Mouse (Mus musculus) heart, embryonic 10.5 days (tissue): Measurements from ENCODE around the gene Papolb. TPM values are rescaled to one million over a fixed set of nuclear protein-coding genes. Genes with fewer than 3 reads are reported as not detected.

Experiments used
- DNase-seq: peaks from one replicate; pipeline ENCODE4 v3.0.0-alpha.2; 2017; ENCODE audit warnings: low spot score
- H3K27ac ChIP-seq: fragments of 300-500 bp; sonication (generic); 2 replicates; pipeline ENCODE4 v1.5.1; 2016; ENCODE audit warnings: mild to moderate bottlenecking
- H3K27me3 ChIP-seq: fragments of 300-500 bp; sonication (generic); 2 replicates; pipeline ENCODE4 v1.6.1; 2016; ENCODE audit warnings: mild to moderate bottlenecking; ENCODE audit not compliant: poor library complexity, insufficient read depth, severe bottlenecking
- H3K36me3 ChIP-seq: fragments of 300-500 bp; sonication (generic); 2 replicates; pipeline ENCODE4 v1.6.1; 2016; ENCODE audit warnings: mild to moderate bottlenecking, moderate library complexity
- H3K4me1 ChIP-seq: fragments of 300-500 bp; sonication (generic); 2 replicates; pipeline ENCODE4 v1.6.1; 2016; ENCODE audit warnings: mild to moderate bottlenecking
- H3K4me3 ChIP-seq: fragments of 300-500 bp; sonication (generic); 2 replicates; pipeline ENCODE4 v1.5.1; 2016; ENCODE audit warnings: mild to moderate bottlenecking, moderate library complexity
- H3K9me3 ChIP-seq: fragments of 300-500 bp; sonication (generic); 2 replicates; pipeline ENCODE4 v1.6.1; 2016; ENCODE audit warnings: mild to moderate bottlenecking, moderate library complexity
- WGBS: fragments of 180-500 bp; shearing (Covaris S2); methylation state at CpG from one replicate; pipeline ENCODE4 v1.1.7; 2016; 5-methylcytosine and 5-hydroxymethylcytosine counted together
- polyA plus RNA-seq: library from polyadenylated mRNA; unstranded; fragments of >200 nt; fragmentation: Nextera tagmentation; extraction: Ambion mirVana; gene quantifications from 2 replicates; pipeline ENCODE4 v1.2.1, GENCODE M21; 2016

The Papolb gene
- polyA plus RNA-seq, 1 experiment from 2014 or later, result 0.50 TPM

- no peak for DNase-seq
- H3K4me3 ChIP-seq, result no peak overlapping the region
- no peaks in the 10 kb centered on the region for H3K9me3 ChIP-seq
- 73% methylated on average over 3 of the region's 3 CpGs for WGBS
- peaks cover 7% of the 10 kb centered on the region; the same call in 1 of the 2 replicates for H3K36me3 ChIP-seq
- peaks cover 22% of the 10 kb centered on the region; the same call in 1 of the 2 replicates for H3K27me3 ChIP-seq
- H3K27ac ChIP-seq, result peak overlapping the region; percentile 37; the same call in 1 of the 2 replicates
- peaks cover 39% of the 10 kb centered on the region for H3K4me1 ChIP-seq
Measured at GRCm38 (mm10) chr5:142505695-142506423, 24.0 kb downstream of the Papolb start.

- Histone ChIP-seq H3K4me3 (no peak overlapping the region), H3K36me3 (peaks cover 7% of the 10 kb centered on the region; the same call in 1 of the 2 replicates), H3K4me1 (peaks cover 43% of the 10 kb centered on the region), H3K9me3 (no peaks in the 10 kb centered on the region), H3K27me3 (peaks cover 16% of the 10 kb centered on the region; the same call in 1 of the 2 replicates), H3K27ac (peak overlapping the region; percentile 45)
- 75% methylated on average over 3 of the region's 3 CpGs for WGBS
- no peak for DNase-seq
Measured at GRCm38 (mm10) chr5:142504175-142504574, 25.7 kb downstream of the Papolb start.

- Histone ChIP-seq H3K27me3 (peaks cover 14% of the 10 kb centered on the region; the same call in 1 of the 2 replicates), H3K4me1 (peaks cover 39% of the 10 kb centered on the region), H3K4me3 (no peak overlapping the region), H3K27ac (no peak overlapping the region; the same call in 1 of the 2 replicates), H3K36me3 (peaks cover 4% of the 10 kb centered on the region; the same call in 1 of the 2 replicates), H3K9me3 (no peaks in the 10 kb centered on the region)
- 5% methylated on average over 3 of the region's 3 CpGs for WGBS
- DNase-seq, result peak; percentile 96
Measured at GRCm38 (mm10) chr5:142502414-142502813, 27.5 kb downstream of the Papolb start.

- H3K9me3 ChIP-seq, result no peaks in the 10 kb centered on the region
- peaks cover 36% of the 10 kb centered on the region for H3K4me1 ChIP-seq
- H3K36me3 ChIP-seq, result no peaks in the 10 kb centered on the region
- WGBS, result 79% methylated on average over 10 of the region's 10 CpGs
- 0 out of 2 replicates have a peak, but pooled peaks cover 4% of the 10 kb centered on the region for H3K27me3 ChIP-seq
- DNase-seq, result no peak
- H3K27ac ChIP-seq, result no peak overlapping the region
- no peak overlapping the region for H3K4me3 ChIP-seq
Measured at GRCm38 (mm10) chr5:142500918-142501317, 29.0 kb downstream of the Papolb start.

GRCm38 (mm10) chr5:142498964-142499363 lies 30.9 kb downstream of the Papolb start:
- Histone ChIP-seq H3K36me3 (no peaks in the 10 kb centered on the region), H3K9me3 (no peaks in the 10 kb centered on the region), H3K4me3 (no peak overlapping the region), H3K27ac (no peak overlapping the region), H3K4me1 (peaks cover 50% of the 10 kb centered on the region), H3K27me3 (0 out of 2 replicates have a peak, but pooled peaks cover 4% of the 10 kb centered on the region)
- no peak for DNase-seq
- WGBS, result 38% methylated on average over 3 of the region's 3 CpGs

- Histone ChIP-seq H3K27me3 (0 out of 2 replicates have a peak, but pooled peaks cover 4% of the 10 kb centered on the region), H3K4me1 (peaks cover 36% of the 10 kb centered on the region), H3K4me3 (no peak overlapping the region), H3K9me3 (no peaks in the 10 kb centered on the region), H3K36me3 (no peaks in the 10 kb centered on the region), H3K27ac (no peak overlapping the region; the same call in 1 of the 2 replicates)
- DNase-seq, result no peak
- 55% methylated on average over 14 of the region's 14 CpGs for WGBS
Measured at GRCm38 (mm10) chr5:142495321-142496096, 34.4 kb downstream of the Papolb start.

- peaks cover 21% of the 10 kb centered on the region for H3K4me1 ChIP-seq
- WGBS, result 83% methylated on average over 3 of the region's 3 CpGs
- H3K27ac ChIP-seq, result no peak overlapping the region
- 0 out of 2 replicates have a peak, but pooled peaks cover 7% of the 10 kb centered on the region for H3K27me3 ChIP-seq
- no peaks in the 10 kb centered on the region for H3K9me3 ChIP-seq
- H3K4me3 ChIP-seq, result no peak overlapping the region
- H3K36me3 ChIP-seq, result 0 out of 2 replicates have a peak, but pooled peaks cover 3% of the 10 kb centered on the region
- no peak for DNase-seq
Measured at GRCm38 (mm10) chr5:142493307-142493706, 36.6 kb downstream of the Papolb start.

GRCm38 (mm10) chr5:142489955-142490707 lies 39.7 kb downstream of the Papolb start:
- Histone ChIP-seq H3K9me3 (no peaks in the 10 kb centered on the region), H3K4me3 (no peak overlapping the region)
- 74% methylated on average over 9 of the region's 9 CpGs for WGBS

GRCm38 (mm10) chr5:142486654-142487053 lies 43.2 kb downstream of the Papolb start:
- WGBS, result 65% methylated on average over 9 of the region's 9 CpGs
- Histone ChIP-seq H3K27ac (no peak overlapping the region), H3K4me1 (peaks cover 8% of the 10 kb centered on the region), H3K9me3 (no peaks in the 10 kb centered on the region), H3K36me3 (peaks cover 14% of the 10 kb centered on the region; the same call in 1 of the 2 replicates), H3K4me3 (no peak overlapping the region), H3K27me3 (0 out of 2 replicates have a peak, but pooled peaks cover 5% of the 10 kb centered on the region)
- DNase-seq, result no peak

More at GRCm38 (mm10) chr5:142489955-142490707, 39.7 kb downstream of the Papolb start:
- H3K27ac ChIP-seq, result no peak overlapping the region
- peaks cover 15% of the 10 kb centered on the region for H3K4me1 ChIP-seq
- 0 out of 2 replicates have a peak, but pooled peaks cover 5% of the 10 kb centered on the region for H3K27me3 ChIP-seq
- H3K36me3 ChIP-seq, result peaks cover 14% of the 10 kb centered on the region; the same call in 1 of the 2 replicates
- DNase-seq, result no peak

- H3K36me3 ChIP-seq, result peaks cover 11% of the 10 kb centered on the region; the same call in 1 of the 2 replicates
- 86% methylated on average over 5 of the region's 5 CpGs for WGBS
- peaks cover 17% of the 10 kb centered on the region for H3K4me1 ChIP-seq
- H3K27ac ChIP-seq, result no peak overlapping the region
- H3K4me3 ChIP-seq, result no peak overlapping the region
- no peak for DNase-seq
- no peaks in the 10 kb centered on the region for H3K9me3 ChIP-seq
- 0 out of 2 replicates have a peak, but pooled peaks cover 4% of the 10 kb centered on the region for H3K27me3 ChIP-seq
Measured at GRCm38 (mm10) chr5:142483581-142483980, 46.3 kb downstream of the Papolb start.

- WGBS, result 59% methylated on average over 2 of the region's 2 CpGs
- DNase-seq, result no peak
- H3K4me3 ChIP-seq, result no peak overlapping the region
Measured at GRCm38 (mm10) chr5:142482512-142482911, 47.4 kb downstream of the Papolb start.

GRCm38 (mm10) chr5:142478829-142479435 lies 50.9 kb downstream of the Papolb start:
- H3K4me1 ChIP-seq, result peaks cover 18% of the 10 kb centered on the region
- peaks cover 7% of the 10 kb centered on the region; the same call in 1 of the 2 replicates for H3K36me3 ChIP-seq
- peak overlapping the region; percentile 42; the same call in 1 of the 2 replicates for H3K27ac ChIP-seq
- no peaks in the 10 kb centered on the region for H3K27me3 ChIP-seq
- WGBS, result 38% methylated on average over 17 of the region's 17 CpGs
- DNase-seq, result peak; percentile 87
- H3K9me3 ChIP-seq, result no peaks in the 10 kb centered on the region
- H3K4me3 ChIP-seq, result peak overlapping the region; percentile 25; the same call in 1 of the 2 replicates

More at GRCm38 (mm10) chr5:142482512-142482911, 47.4 kb downstream of the Papolb start:
- Histone ChIP-seq H3K36me3 (peaks cover 9% of the 10 kb centered on the region; the same call in 1 of the 2 replicates), H3K4me1 (peaks cover 20% of the 10 kb centered on the region), H3K27ac (no peak overlapping the region), H3K9me3 (no peaks in the 10 kb centered on the region), H3K27me3 (no peaks in the 10 kb centered on the region)
